Mouse (Mus musculus): ENCODE measurements at regions not wholly inside any gene's neighbourhood (a gene's known extent, or its start where the extent isn't known, plus 50 kb on each side); places are given as distances from the start of the nearest gene placed in this dataset.
"Not testable (repeated sequence)": the region's sequence is repeated elsewhere in the genome, so short reads cannot be mapped to it uniquely, and the experiment has no call there.

GRCm38 (mm10) chr5:91767886-91768285, 195.0 kb downstream of the Rchy1 start:
- TF ChIP-seq CTCF (IDR thresholded peaks at IDR 0.05; ENCODE audit: low read depth): no peak
- TF ChIP-seq EP300 (IDR thresholded peaks at IDR 0.05; ENCODE audit: low read depth): no peak

GRCm38 (mm10) chr5:91767060-91767459, 195.8 kb downstream of the Rchy1 start:
- DNase-seq (ENCODE audit: low read depth in 3 of 3, low spot score in 3 of 3): no peak
- no peaks in the 10 kb centered on the region for H3K9me3 ChIP-seq (ENCODE audit: control insufficient read depth, low read length)
- WGBS (ENCODE audit: insufficient replicate concordance): 61% methylated on average over 10 of the region's 10 CpGs

More at GRCm38 (mm10) chr5:91767886-91768285, 195.0 kb downstream of the Rchy1 start:
- Histone ChIP-seq H3K4me3 (ENCODE audit: insufficient read depth in 1 of 2, low read depth in 2 of 2, low read length in 2 of 2) (no peak overlapping the region), H3K36me3 (replicated peaks; ENCODE audit: control insufficient read depth, insufficient read depth, low read depth) (no peaks in the 10 kb centered on the region), H3K9ac (replicated peaks) (no peak overlapping the region), H3K9me3 (ENCODE audit: control insufficient read depth, low read length) (no peaks in the 10 kb centered on the region), H3K27ac (no peak overlapping the region), H3K27me3 (ENCODE audit: control insufficient read depth, insufficient read depth, low read length) (no peaks in the 10 kb centered on the region), H3K4me1 (replicated peaks; ENCODE audit: control insufficient read depth in 2 of 2, insufficient read depth in 2 of 2, low read length in 1 of 2) (no peaks in the 10 kb centered on the region), H3K4me2 (ENCODE audit: low read depth) (no peak overlapping the region)
- DNase-seq (ENCODE audit: low read depth in 3 of 3, low spot score in 3 of 3) (no peak), ATAC-seq (ENCODE audit: insufficient read depth) (no peak)
- WGBS (ENCODE audit: insufficient replicate concordance): 69% methylated on average over 7 of the region's 7 CpGs

GRCm38 (mm10) chr5:91764621-91765020, 198.2 kb downstream of the Rchy1 start:
- Histone ChIP-seq H3K4me1 (replicated peaks; ENCODE audit: control insufficient read depth in 2 of 2, insufficient read depth in 2 of 2, low read length in 1 of 2) (no peaks in the 10 kb centered on the region), H3K27me3 (ENCODE audit: control insufficient read depth, insufficient read depth, low read length) (no peaks in the 10 kb centered on the region), H3K4me3 (ENCODE audit: insufficient read depth in 1 of 2, low read depth in 2 of 2, low read length in 2 of 2) (no peak overlapping the region), H3K9me3 (ENCODE audit: control insufficient read depth, low read length) (no peaks in the 10 kb centered on the region), H3K9ac (replicated peaks) (no peak overlapping the region), H3K36me3 (replicated peaks; ENCODE audit: control insufficient read depth, insufficient read depth, low read depth) (no peaks in the 10 kb centered on the region), H3K4me2 (ENCODE audit: low read depth) (no peak overlapping the region), H3K27ac (no peak overlapping the region)
- ATAC-seq (ENCODE audit: insufficient read depth) (no peak), DNase-seq (ENCODE audit: low read depth in 3 of 3, low spot score in 3 of 3) (no peak)
- no peak for TF ChIP-seq EP300 (IDR thresholded peaks at IDR 0.05; ENCODE audit: low read depth)
- no peak for TF ChIP-seq CTCF (IDR thresholded peaks at IDR 0.05; ENCODE audit: low read depth)
- 60% methylated on average over 10 of the region's 10 CpGs for WGBS (ENCODE audit: insufficient replicate concordance)

More at GRCm38 (mm10) chr5:91767060-91767459, 195.8 kb downstream of the Rchy1 start:
- H3K27me3 ChIP-seq (ENCODE audit: control insufficient read depth, insufficient read depth, low read length): no peaks in the 10 kb centered on the region
- H3K4me2 ChIP-seq (ENCODE audit: low read depth): no peak overlapping the region
- H3K27ac ChIP-seq: no peak overlapping the region
- TF ChIP-seq EP300 (IDR thresholded peaks at IDR 0.05; ENCODE audit: low read depth) (no peak), CTCF (IDR thresholded peaks at IDR 0.05; ENCODE audit: low read depth) (no peak)
- ATAC-seq (ENCODE audit: insufficient read depth): no peak
- H3K36me3 ChIP-seq (replicated peaks; ENCODE audit: control insufficient read depth, insufficient read depth, low read depth): no peaks in the 10 kb centered on the region
- H3K4me3 ChIP-seq (ENCODE audit: insufficient read depth in 1 of 2, low read depth in 2 of 2, low read length in 2 of 2): no peak overlapping the region
- H3K4me1 ChIP-seq (replicated peaks; ENCODE audit: control insufficient read depth in 2 of 2, insufficient read depth in 2 of 2, low read length in 1 of 2): no peaks in the 10 kb centered on the region
- H3K9ac ChIP-seq (replicated peaks): no peak overlapping the region

GRCm38 (mm10) chr5:91762589-91762988, 200.3 kb downstream of the Rchy1 start:
- H3K36me3 ChIP-seq (replicated peaks; ENCODE audit: control insufficient read depth, insufficient read depth, low read depth): no peaks in the 10 kb centered on the region
- no peaks in the 10 kb centered on the region for H3K9me3 ChIP-seq (ENCODE audit: control insufficient read depth, low read length)
- no peak overlapping the region for H3K4me3 ChIP-seq (ENCODE audit: insufficient read depth in 1 of 2, low read depth in 2 of 2, low read length in 2 of 2)
- ATAC-seq (ENCODE audit: insufficient read depth) (no peak), DNase-seq (ENCODE audit: low read depth in 3 of 3, low spot score in 3 of 3) (no peak)
- H3K4me2 ChIP-seq (ENCODE audit: low read depth): no peak overlapping the region
- no peaks in the 10 kb centered on the region for H3K4me1 ChIP-seq (replicated peaks; ENCODE audit: control insufficient read depth in 2 of 2, insufficient read depth in 2 of 2, low read length in 1 of 2)
- no peak overlapping the region for H3K27ac ChIP-seq
- 62% methylated on average over 6 of the region's 6 CpGs for WGBS (ENCODE audit: insufficient replicate concordance)
- no peaks in the 10 kb centered on the region for H3K27me3 ChIP-seq (ENCODE audit: control insufficient read depth, insufficient read depth, low read length)
- no peak for TF ChIP-seq CTCF (IDR thresholded peaks at IDR 0.05; ENCODE audit: low read depth)
- TF ChIP-seq EP300 (IDR thresholded peaks at IDR 0.05; ENCODE audit: low read depth): no peak
- H3K9ac ChIP-seq (replicated peaks): no peak overlapping the region

- no peak overlapping the region for H3K27ac ChIP-seq
- H3K27me3 ChIP-seq (ENCODE audit: control insufficient read depth, insufficient read depth, low read length): no peaks in the 10 kb centered on the region
- no peak for TF ChIP-seq CTCF (IDR thresholded peaks at IDR 0.05; ENCODE audit: low read depth)
- no peak for TF ChIP-seq EP300 (IDR thresholded peaks at IDR 0.05; ENCODE audit: low read depth)
- no peak overlapping the region for H3K4me3 ChIP-seq (ENCODE audit: insufficient read depth in 1 of 2, low read depth in 2 of 2, low read length in 2 of 2)
- no peak overlapping the region for H3K4me2 ChIP-seq (ENCODE audit: low read depth)
- ATAC-seq (ENCODE audit: insufficient read depth) (no peak), DNase-seq (ENCODE audit: low read depth in 3 of 3, low spot score in 3 of 3) (no peak)
- 67% methylated on average over 10 of the region's 10 CpGs for WGBS (ENCODE audit: insufficient replicate concordance)
- no peaks in the 10 kb centered on the region for H3K36me3 ChIP-seq (replicated peaks; ENCODE audit: control insufficient read depth, insufficient read depth, low read depth)
- no peaks in the 10 kb centered on the region for H3K9me3 ChIP-seq (ENCODE audit: control insufficient read depth, low read length)
- H3K9ac ChIP-seq (replicated peaks): no peak overlapping the region
- H3K4me1 ChIP-seq (replicated peaks; ENCODE audit: control insufficient read depth in 2 of 2, insufficient read depth in 2 of 2, low read length in 1 of 2): 0 out of 4 replicates have a peak, but pooled peaks cover 0 to 2% of the 10 kb centered on the region in 2 experiments
Measured at GRCm38 (mm10) chr5:91755958-91756357, 206.9 kb downstream of the Rchy1 start.

GRCm38 (mm10) chr5:91752846-91753245, 210.0 kb downstream of the Rchy1 start:
- not testable (repeated sequence) for DNase-seq (ENCODE audit: low read depth in 3 of 3, low spot score in 3 of 3); H3K9ac ChIP-seq (replicated peaks); H3K27me3 ChIP-seq (ENCODE audit: control insufficient read depth, insufficient read depth, low read length); ATAC-seq (ENCODE audit: insufficient read depth); H3K27ac ChIP-seq; H3K4me2 ChIP-seq (ENCODE audit: low read depth); H3K4me3 ChIP-seq (ENCODE audit: insufficient read depth in 1 of 2, low read depth in 2 of 2, low read length in 2 of 2); H3K36me3 ChIP-seq (replicated peaks; ENCODE audit: control insufficient read depth, insufficient read depth, low read depth); H3K9me3 ChIP-seq (ENCODE audit: control insufficient read depth, low read length); H3K4me1 ChIP-seq (replicated peaks; ENCODE audit: control insufficient read depth in 2 of 2, insufficient read depth in 2 of 2, low read length in 1 of 2)
- WGBS (ENCODE audit: insufficient replicate concordance): 74% methylated on average over 17 of the region's 17 CpGs
